12 mouse cellular contexts compared by ENCODE assay signal in the genomic region with DNA sequence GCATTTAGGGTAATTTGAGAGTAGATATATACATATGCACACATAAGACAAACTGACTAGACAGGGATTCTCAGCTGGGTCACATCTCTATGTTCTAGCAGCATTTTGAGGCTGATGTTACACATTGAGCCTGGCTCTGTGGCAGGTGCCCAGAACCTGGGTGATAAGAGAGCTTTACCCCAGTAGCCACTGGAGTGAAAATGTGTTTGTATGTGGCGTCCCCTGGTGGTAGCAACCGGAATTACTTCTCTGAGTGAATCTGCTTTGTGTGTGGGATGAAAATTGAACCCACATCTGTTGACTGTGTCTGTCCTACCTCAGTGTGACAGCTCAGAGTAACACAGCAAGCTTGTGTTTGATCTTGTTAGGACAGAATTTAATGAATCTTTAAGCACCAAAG. TPM values are rescaled to one million over a fixed set of nuclear protein-coding genes. Genes with fewer than 3 reads are reported as not detected.
A peak's percentile ranks its signal among the peaks of the same experiment; 100 is the strongest.
DNase-seq lines count a peak whose midpoint lies in the region; TF ChIP-seq lines count a peak whose summit lies in the region.
"Not testable (repeated sequence)": the region's sequence is repeated elsewhere in the genome, so short reads cannot be mapped to it uniquely, and the experiment has no call there.
"Had no signal": no experiment of that assay in that cellular context is flagged by ENCODE, and none has a peak within 500 bp of the region (broad histone marks: within the 10 kb centered on the region; RNA-seq: fewer than 3 reads in every experiment).

No protein-coding gene starts in this region.

- not testable (repeated sequence) for H3K27ac ChIP-seq in bone marrow macrophage, adult 2 months (ENCODE audit: insufficient read depth, low read depth, low read length); thymus, adult 2 months (ENCODE audit: control insufficient read depth, insufficient read depth, low read length)

- H3K36me3 ChIP-seq in thymus, adult 2 months (ENCODE audit: control insufficient read depth, insufficient read depth, low read length) = not testable (repeated sequence)

- intact Hi-C loops in heart, postnatal 14 days (cut with DNase I) = not testable (repeated sequence)

- peak; percentile 78 for TF ChIP-seq CTCF in bone marrow macrophage, adult 2 months (IDR thresholded peaks at IDR 0.05; ENCODE audit: low read depth, low read length)
- TF ChIP-seq CTCF in thymus, adult 2 months (IDR thresholded peaks at IDR 0.05; ENCODE audit: borderline replicate concordance, control insufficient read depth, extremely low read depth, insufficient read depth, low read length, poor library complexity) = not testable (repeated sequence)

- DNase-seq in ES-CJ7 (ENCODE audit: low read depth, low spot score) = peak; percentile 53
- DNase-seq in embryo, embryonic 10.5 days (ENCODE audit: low spot score) = peak; percentile 79
- peak; percentile 21 to 49 for DNase-seq in heart, postnatal 14 days
- DNase-seq in layer of hippocampus, adult 11-12 months (ENCODE audit: low spot score) = peak; percentile 29
- peak; percentile 24 to 42 for DNase-seq in lung, adult 18-20 months
- DNase-seq in ovary, postnatal 14 days (ENCODE audit: low spot score) = peak; percentile 16
- DNase-seq in thymus, adult 2 months = peak; percentile 65

- not testable (repeated sequence) for H3K27me3 ChIP-seq in thymus, adult 2 months (ENCODE audit: control insufficient read depth, insufficient read depth, low read length)

- H3K4me1 ChIP-seq in bone marrow macrophage, adult 2 months (ENCODE audit: control insufficient read depth, insufficient read depth, low read length); thymus, adult 2 months (replicated peaks; ENCODE audit: control insufficient read depth, insufficient read depth, low read length): not testable (repeated sequence)

- WGBS in thymus, adult 2 months = 2% methylated on average over 2 of the region's 2 CpGs

- not testable (repeated sequence) for H3K4me3 ChIP-seq in bone marrow macrophage, adult 2 months (ENCODE audit: insufficient read depth, low read length); thymus, adult 2 months (ENCODE audit: control insufficient read depth, insufficient read depth, low read length)

- TF ChIP-seq POLR2A in bone marrow macrophage, adult 2 months (IDR thresholded peaks at IDR 0.05; ENCODE audit: borderline replicate concordance, low read depth, low read length); thymus, adult 2 months (IDR thresholded peaks at IDR 0.05; ENCODE audit: control insufficient read depth, extremely low read depth, insufficient read depth, low read length, poor library complexity): not testable (repeated sequence)

RNA-seq across cellular contexts. Expression of gene Gja3, which starts 12.0 kb away (rescaled TPM):
- not detected in 2 replicates for polyA plus RNA-seq in bone marrow macrophage, adult 2 months (2012; ENCODE audit: insufficient read depth, insufficient read length, missing spikeins)
- 10 to 100 TPM; 19.2 to 21.5 TPM for total RNA-seq in heart, postnatal 14 days (2021)
- 0.13 and 1.0 TPM in 2 replicates for polyA plus RNA-seq in thymus, adult 2 months (2012; rRNA removed)
- polyA plus RNA-seq: activated CD4-positive, CD25-positive, alpha-beta regulatory T cell, adult 4 months had no signal

RNA-seq across cellular contexts. Expression of gene Gjb2, which starts 34.6 kb away (rescaled TPM):
- not detected in 2 replicates for polyA plus RNA-seq in bone marrow macrophage, adult 2 months (2012; ENCODE audit: insufficient read depth, insufficient read length, missing spikeins)
- total RNA-seq in heart, postnatal 14 days (2021) = under 1 TPM; 0.10 to 0.14 TPM
- polyA plus RNA-seq in thymus, adult 2 months (2012; rRNA removed) = 4.9 and 6.1 TPM in 2 replicates

RNA-seq across cellular contexts. Expression of gene Gm4491, which starts 45.8 kb away (rescaled TPM):
- polyA plus RNA-seq in bone marrow macrophage, adult 2 months (2012; ENCODE audit: insufficient read depth, insufficient read length, missing spikeins) = not detected in 2 replicates
- not detected for total RNA-seq in heart, postnatal 14 days (2021)
- not detected in 2 replicates for polyA plus RNA-seq in thymus, adult 2 months (2012; rRNA removed)
- polyA plus RNA-seq: activated CD4-positive, CD25-positive, alpha-beta regulatory T cell, adult 4 months; forebrain, embryonic 12.5 days; heart, embryonic 13.5 days; midbrain, embryonic 12.5 days had no signal

Comparison
In these comparisons a context has a peak if more than half of its experiments do, and no peak if none do; other contexts are left out.
1. DNase-seq: peak in every context shown above with its lines; median percentile 79 in embryo, embryonic 10.5 days; 65 in thymus, adult 2 months; 53 in ES-CJ7; 35 in heart, postnatal 14 days; 33 in lung, adult 18-20 months; 29 in layer of hippocampus, adult 11-12 months; 16 in ovary, postnatal 14 days.